Mouse (Mus musculus): ENCODE data around the gene Hoxd4.

Gene Hoxd4

GRCm38 (mm10) chr2:74746298-74746921, 34.7 kb downstream of the Hoxd4 start:
- no peak for DNase-seq

GRCm38 (mm10) chr2:74747006-74747405, 35.3 kb downstream of the Hoxd4 start:
- DNase-seq: no peak

GRCm38 (mm10) chr2:74747661-74748141, 36.0 kb downstream of the Hoxd4 start:
- DNase-seq: no peak

GRCm38 (mm10) chr2:74748436-74748995, 36.8 kb downstream of the Hoxd4 start:
- no peak for DNase-seq

- DNase-seq: peak; percentile 58 to 72
Measured at GRCm38 (mm10) chr2:74749337-74750121, 37.8 kb downstream of the Hoxd4 start.

GRCm38 (mm10) chr2:74750731-74751250, 39.1 kb downstream of the Hoxd4 start:
- no peak for DNase-seq

- no peak for DNase-seq
Measured at GRCm38 (mm10) chr2:74751861-74752260, 40.1 kb downstream of the Hoxd4 start.

- DNase-seq: peak in 1 of 2 experiments; percentile 29
Measured at GRCm38 (mm10) chr2:74752431-74753174, 40.9 kb downstream of the Hoxd4 start.

- no peak for DNase-seq
Measured at GRCm38 (mm10) chr2:74753175-74753523, 41.4 kb downstream of the Hoxd4 start.

- DNase-seq: no peak
Measured at GRCm38 (mm10) chr2:74753711-74754110, 42.0 kb downstream of the Hoxd4 start.

- DNase-seq: no peak
Measured at GRCm38 (mm10) chr2:74760146-74760545, 48.4 kb downstream of the Hoxd4 start.

- DNase-seq: no peak
Measured at GRCm38 (mm10) chr2:74761941-74762340, 50.2 kb downstream of the Hoxd4 start.

GRCm38 (mm10) chr2:74762522-74763244, 51.0 kb downstream of the Hoxd4 start, which contains the start of gene Hoxd1:
Gene Hoxd1 (plus strand): TSS chr2:74762980.
- peak; percentile 65 to 76 for DNase-seq

- peak in 1 of 2 experiments; percentile 14 for DNase-seq
Measured at GRCm38 (mm10) chr2:74763245-74763735, 51.6 kb downstream of the Hoxd4 start.

- no peak for DNase-seq
Measured at GRCm38 (mm10) chr2:74763976-74764375, 52.2 kb downstream of the Hoxd4 start.

GRCm38 (mm10) chr2:74774359-74774758, 62.6 kb downstream of the Hoxd4 start:
- no peak for DNase-seq

GRCm38 (mm10) chr2:74777536-74778275, 66.0 kb downstream of the Hoxd4 start:
- no peak for DNase-seq

Data from kidney, postnatal 36 days (tissue).